Mouse (Mus musculus) limb, embryonic 11.5 days (tissue): Measurements from ENCODE around the gene Il5. TPM values are rescaled to one million over a fixed set of nuclear protein-coding genes. Genes with fewer than 3 reads are reported as not detected.
A peak's percentile ranks its signal among the peaks of the same experiment; 100 is the strongest.

Source experiments
- ATAC-seq: fragments of 200-750 bp; cut with Nextera tagmentation; 2 replicates; pipeline ENCODE4 v1.8.0; 2017; ENCODE audit warnings: low read depth; ENCODE audit not compliant: insufficient number of reproducible peaks, low FRiP score, low TSS enrichment
- DNase-seq: peaks from one replicate; pipeline ENCODE4 v3.0.0-alpha.2; 2015; ENCODE audit warnings: low spot score
- H3K27ac ChIP-seq: fragments of 300-500 bp; sonication (generic); replicated peaks from 2 replicates; pipeline ENCODE4 v1.5.1; 2014; ENCODE audit warnings: low read depth, mild to moderate bottlenecking, low read length
- H3K27me3 ChIP-seq: fragments of 300-500 bp; sonication (generic); 2 replicates; pipeline ENCODE4 v1.6.1; 2014; ENCODE audit warnings: mild to moderate bottlenecking, low read length, mixed read lengths; ENCODE audit not compliant: control insufficient read depth, insufficient read depth
- H3K36me3 ChIP-seq: fragments of 300-500 bp; sonication (generic); 2 replicates; pipeline ENCODE4 v1.6.1; 2014; ENCODE audit warnings: mild to moderate bottlenecking, low read length, moderate library complexity, mixed read lengths; ENCODE audit not compliant: control insufficient read depth, insufficient read depth
- H3K4me1 ChIP-seq: fragments of 300-500 bp; sonication (generic); 2 replicates; pipeline ENCODE4 v1.6.1; 2014; ENCODE audit warnings: low read length, mixed read lengths; ENCODE audit not compliant: control insufficient read depth, insufficient read depth
- H3K4me2 ChIP-seq: fragments of 300-500 bp; sonication (generic); 2 replicates; pipeline ENCODE4 v1.6.1; 2014; ENCODE audit warnings: low read depth, mild to moderate bottlenecking, moderate library complexity; ENCODE audit not compliant: severe bottlenecking
- H3K4me3 ChIP-seq: fragments of 300-500 bp; sonication (generic); 2 replicates; pipeline ENCODE4 v1.5.1; 2014; ENCODE audit warnings: low read depth, low read length
- H3K9ac ChIP-seq: fragments of 300-500 bp; sonication (generic); 2 replicates; pipeline ENCODE4 v1.6.1; 2014; ENCODE audit warnings: mild to moderate bottlenecking, low read length
- H3K9me3 ChIP-seq: fragments of 300-500 bp; sonication (generic); 2 replicates; pipeline ENCODE4 v1.6.1; 2016; ENCODE audit warnings: low read length; ENCODE audit not compliant: control insufficient read depth
- WGBS: fragments of 180-500 bp; shearing (Covaris S2); extraction: QIAGEN DNeasy Blood & Tissue Kit; methylation state at CpG from one replicate; pipeline ENCODE4 v1.1.7; 2014; 5-methylcytosine and 5-hydroxymethylcytosine counted together
- polyA plus RNA-seq: library from polyadenylated mRNA; unstranded; fragments of >200 nt; fragmentation: Nextera tagmentation; extraction: Ambion mirVana; gene quantifications from 2 replicates; pipeline ENCODE4 v1.2.1, GENCODE M21; 2014

The Il5 gene
- polyA plus RNA-seq, 1 experiment from 2014 or later, result 0.09 TPM

- H3K9me3 ChIP-seq, result no peaks in the 10 kb centered on the region
- WGBS, result 72% methylated on average over 18 of the region's 18 CpGs
- DNase-seq (no peak), ATAC-seq (no peak)
- H3K27ac ChIP-seq, result no peak overlapping the region
- H3K4me3 ChIP-seq, result no peak overlapping the region
- no peaks in the 10 kb centered on the region for H3K4me1 ChIP-seq
- no peaks in the 10 kb centered on the region for H3K36me3 ChIP-seq
- H3K4me2 ChIP-seq, result no peak overlapping the region
- no peaks in the 10 kb centered on the region for H3K27me3 ChIP-seq
- no peak overlapping the region for H3K9ac ChIP-seq
Measured at GRCm38 (mm10) chr11:53734970-53735681, 14.5 kb downstream of the Il5 start.

- 33% methylated on average over 17 of the region's 17 CpGs for whole genome bisulfite sequencing
- no peak for ATAC-seq
Measured at GRCm38 (mm10) chr11:53735682-53736245, 15.2 kb downstream of the Il5 start.

DNA sequence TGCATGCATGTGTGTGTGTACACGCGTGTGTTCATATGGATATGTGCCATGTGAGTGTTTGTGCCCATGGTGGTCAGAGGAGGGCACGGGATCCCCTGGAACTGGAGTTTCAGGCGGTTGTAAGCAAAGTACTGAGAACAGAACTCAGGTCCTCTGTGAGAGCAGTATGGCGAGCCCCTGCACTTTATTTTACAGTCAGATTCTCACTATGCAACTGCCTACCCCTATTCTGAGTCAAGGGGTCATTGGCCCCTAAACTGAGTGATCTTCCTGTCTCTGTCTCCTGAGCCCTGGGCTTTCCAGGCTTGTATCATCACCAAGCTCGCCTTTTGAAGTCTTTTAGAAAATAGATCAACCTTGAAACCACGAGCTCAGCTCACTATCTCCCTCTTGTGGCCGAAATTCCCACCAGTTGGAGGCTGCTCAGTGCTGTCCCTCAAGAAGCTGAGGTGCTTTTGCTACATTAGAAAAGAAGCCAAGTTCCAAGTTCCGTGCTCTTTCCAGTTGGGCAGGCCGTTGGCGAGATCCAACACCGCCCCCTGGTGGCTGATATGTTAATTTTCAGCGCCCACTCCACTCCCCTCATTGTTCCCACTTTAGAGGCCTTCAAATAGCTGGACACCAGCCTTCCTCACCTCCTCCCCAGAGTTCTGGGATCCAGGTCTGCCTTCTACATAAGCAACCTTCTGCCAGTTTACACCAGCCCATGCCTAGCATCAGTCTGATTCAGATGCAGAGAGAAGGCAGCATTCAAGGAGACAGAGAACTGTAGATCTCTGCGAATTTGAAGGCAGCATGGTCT is 16.4 kb downstream of the Il5 start:
- H3K4me3 ChIP-seq, result no peak overlapping the region
- ATAC-seq, result peak; percentile 39; the same call in 1 of the 2 replicates
- H3K27ac ChIP-seq, result no peak overlapping the region
- WGBS, result 50% methylated on average over 14 of the region's 14 CpGs
- H3K36me3 ChIP-seq, result no peaks in the 10 kb centered on the region
- H3K4me1 ChIP-seq, result no peaks in the 10 kb centered on the region
- H3K4me2 ChIP-seq, result no peak overlapping the region
- no peak overlapping the region for H3K9ac ChIP-seq
- H3K9me3 ChIP-seq, result no peaks in the 10 kb centered on the region
- H3K27me3 ChIP-seq, result no peaks in the 10 kb centered on the region
- DNase-seq, result peak; percentile 88

More at GRCm38 (mm10) chr11:53735682-53736245, 15.2 kb downstream of the Il5 start:
- Histone ChIP-seq H3K4me3 (no peak overlapping the region), H3K4me2 (no peak overlapping the region), H3K9me3 (no peaks in the 10 kb centered on the region), H3K9ac (no peak overlapping the region), H3K27me3 (no peaks in the 10 kb centered on the region), H3K27ac (no peak overlapping the region), H3K36me3 (no peaks in the 10 kb centered on the region), H3K4me1 (no peaks in the 10 kb centered on the region)
- peak; percentile 80 for DNase-seq

DNA sequence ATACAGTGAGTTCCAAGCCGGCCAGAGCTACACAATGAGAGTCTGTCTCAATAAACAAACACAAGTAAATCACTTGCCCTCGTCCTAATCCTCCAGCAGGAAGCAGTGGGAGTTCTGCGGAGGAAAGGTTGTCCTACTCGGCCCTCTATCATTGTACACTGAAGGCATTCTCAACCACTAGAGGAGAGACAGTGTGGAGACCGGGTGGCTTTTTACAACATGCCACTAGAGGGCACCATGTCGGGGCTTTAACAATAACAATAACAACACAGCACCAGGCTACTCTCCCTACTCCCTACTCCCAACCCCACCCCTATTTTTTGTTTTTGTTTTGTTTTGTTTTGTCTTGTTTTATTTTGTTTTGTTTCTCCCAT is 17.0 kb downstream of the Il5 start:
- Histone ChIP-seq H3K4me2 (no peak overlapping the region), H3K27me3 (no peaks in the 10 kb centered on the region), H3K4me3 (no peak overlapping the region), H3K27ac (no peak overlapping the region), H3K4me1 (no peaks in the 10 kb centered on the region), H3K36me3 (no peaks in the 10 kb centered on the region), H3K9ac (no peak overlapping the region), H3K9me3 (no peaks in the 10 kb centered on the region)
- WGBS, result 45% methylated on average over 6 of the region's 6 CpGs
- DNase-seq (peak; percentile 61), ATAC-seq (no peak)

DNA sequence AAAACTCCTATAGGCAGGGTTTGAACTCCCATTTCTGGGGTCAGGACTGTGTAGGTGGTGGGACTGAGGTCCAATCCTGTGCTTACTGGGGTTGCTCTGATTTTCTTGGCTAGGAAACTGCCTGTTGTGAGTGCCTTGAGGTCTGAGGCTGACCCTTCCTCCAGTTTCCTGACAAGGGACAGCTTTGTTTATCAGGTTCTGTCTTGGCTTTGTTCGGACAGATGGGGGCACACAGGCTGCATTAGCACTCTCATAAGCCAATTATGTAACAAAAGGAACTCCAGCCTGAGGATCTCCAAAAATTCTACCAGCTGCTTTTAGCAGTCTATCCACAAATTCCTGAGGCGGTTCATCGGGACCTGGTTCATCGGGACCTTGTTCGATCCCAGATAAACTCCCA is 21.8 kb downstream of the Il5 start:
- H3K9ac ChIP-seq, result no peak overlapping the region
- H3K4me2 ChIP-seq, result no peak overlapping the region
- no peaks in the 10 kb centered on the region for H3K9me3 ChIP-seq
- no peak overlapping the region for H3K4me3 ChIP-seq
- no peak for ATAC-seq
- H3K4me1 ChIP-seq, result no peaks in the 10 kb centered on the region
- WGBS, result 54% methylated on average over 5 of the region's 5 CpGs
- H3K27me3 ChIP-seq, result no peaks in the 10 kb centered on the region
- DNase-seq, result no peak
- no peak overlapping the region for H3K27ac ChIP-seq
- no peaks in the 10 kb centered on the region for H3K36me3 ChIP-seq

GRCm38 (mm10) chr11:53745260-53745659 is 24.7 kb downstream of the Il5 start:
- Histone ChIP-seq H3K4me2 (no peak overlapping the region), H3K4me1 (no peaks in the 10 kb centered on the region), H3K9ac (no peak overlapping the region), H3K27me3 (no peaks in the 10 kb centered on the region), H3K4me3 (no peak overlapping the region), H3K36me3 (no peaks in the 10 kb centered on the region), H3K27ac (no peak overlapping the region), H3K9me3 (no peaks in the 10 kb centered on the region)
- ATAC-seq (no peak), DNase-seq (no peak)
- 92% methylated on average over 2 of the region's 2 CpGs for WGBS

GRCm38 (mm10) chr11:53747985-53748384 is 27.4 kb downstream of the Il5 start:
- H3K4me1 ChIP-seq, result no peaks in the 10 kb centered on the region
- H3K27ac ChIP-seq, result no peak overlapping the region
- H3K9ac ChIP-seq, result no peak overlapping the region
- H3K9me3 ChIP-seq, result no peaks in the 10 kb centered on the region
- no peaks in the 10 kb centered on the region for H3K27me3 ChIP-seq
- H3K4me2 ChIP-seq, result no peak overlapping the region
- no peak overlapping the region for H3K4me3 ChIP-seq
- H3K36me3 ChIP-seq, result no peaks in the 10 kb centered on the region
- 93% methylated on average over 9 of the region's 9 CpGs for WGBS
- ATAC-seq, result no peak
- DNase-seq, result no peak

GRCm38 (mm10) chr11:53748614-53749013 is 28.0 kb downstream of the Il5 start:
- H3K27me3 ChIP-seq, result no peaks in the 10 kb centered on the region
- no peak for ATAC-seq
- DNase-seq, result no peak
- H3K4me1 ChIP-seq, result no peaks in the 10 kb centered on the region
- no peak overlapping the region for H3K4me3 ChIP-seq
- no peaks in the 10 kb centered on the region for H3K9me3 ChIP-seq
- no peak overlapping the region for H3K9ac ChIP-seq
- H3K4me2 ChIP-seq, result no peak overlapping the region
- H3K36me3 ChIP-seq, result no peaks in the 10 kb centered on the region
- no peak overlapping the region for H3K27ac ChIP-seq
- 91% methylated on average over 6 of the region's 6 CpGs for WGBS
